Mouse (Mus musculus) heart, embryonic 13.5 days (tissue): ENCODE results near the gene Ptprm. TPM values are rescaled to one million over a fixed set of nuclear protein-coding genes. Genes with fewer than 3 reads are reported as not detected.

Experiments
- ATAC-seq: fragments of 200-750 bp; cut with Nextera tagmentation; 2 replicates; pipeline ENCODE4 v1.8.0; 2017; ENCODE audit warnings: moderate TSS enrichment; ENCODE audit not compliant: insufficient number of reproducible peaks, low FRiP score, low TSS enrichment; ENCODE audit errors: extremely low read depth
- H3K27ac ChIP-seq: fragments of 300-500 bp; sonication (generic); replicated peaks from 2 replicates; pipeline ENCODE4 v1.5.1; 2015; ENCODE audit warnings: moderate library complexity, mild to moderate bottlenecking, inconsistent platforms
- H3K27me3 ChIP-seq: fragments of 300-500 bp; sonication (generic); replicated peaks from 2 replicates; pipeline ENCODE4 v1.6.1; 2015; ENCODE audit warnings: mild to moderate bottlenecking, inconsistent platforms
- H3K36me3 ChIP-seq: fragments of 300-500 bp; sonication (generic); 2 replicates; pipeline ENCODE4 v1.6.1; 2015; ENCODE audit warnings: mild to moderate bottlenecking, inconsistent platforms
- H3K4me1 ChIP-seq: fragments of 300-500 bp; sonication (generic); 2 replicates; pipeline ENCODE4 v1.6.1; 2015; ENCODE audit warnings: inconsistent platforms
- H3K4me2 ChIP-seq: fragments of 300-500 bp; sonication (generic); 2 replicates; pipeline ENCODE4 v1.6.1; 2015; ENCODE audit warnings: inconsistent platforms, mild to moderate bottlenecking, moderate library complexity
- H3K4me3 ChIP-seq: fragments of 300-500 bp; sonication (generic); 2 replicates; pipeline ENCODE4 v1.5.1; 2015; ENCODE audit warnings: moderate library complexity, mild to moderate bottlenecking, inconsistent platforms
- H3K9ac ChIP-seq: fragments of 300-500 bp; sonication (generic); 2 replicates; pipeline ENCODE4 v1.6.1; 2015; ENCODE audit warnings: inconsistent platforms, mild to moderate bottlenecking, moderate library complexity
- H3K9me3 ChIP-seq: fragments of 300-500 bp; sonication (generic); 2 replicates; pipeline ENCODE4 v1.6.1; 2016; ENCODE audit warnings: inconsistent platforms
- WGBS: fragments of 180-500 bp; shearing (Covaris S2); methylation state at CpG from one replicate; pipeline ENCODE4 v1.1.7; 2015; ENCODE audit warnings: mixed read lengths; 5-methylcytosine and 5-hydroxymethylcytosine counted together
- polyA plus RNA-seq: library from polyadenylated mRNA; unstranded; fragments of >200 nt; fragmentation: Nextera tagmentation; extraction: Ambion mirVana; gene quantifications from 2 replicates; pipeline ENCODE4 v1.2.1, GENCODE M21; 2015

Gene Ptprm
- polyA plus RNA-seq, 1 experiment from 2014 or later = 12.7 TPM

- Histone ChIP-seq H3K4me1 (no peaks in the 10 kb centered on the region), H3K9ac (no peak overlapping the region), H3K27ac (no peak overlapping the region), H3K36me3 (peaks cover 18% of the 10 kb centered on the region), H3K27me3 (no peaks in the 10 kb centered on the region), H3K4me3 (no peak overlapping the region), H3K4me2 (no peak overlapping the region), H3K9me3 (no peaks in the 10 kb centered on the region)
- WGBS = 72% methylated on average over 10 of the region's 10 CpGs
- ATAC-seq = no peak
Observed at GRCm38 (mm10) chr17:66762716-66763115, 591.5 kb downstream of the Ptprm start.

GRCm38 (mm10) chr17:66761326-66762296 is 592.6 kb downstream of the Ptprm start:
- Histone ChIP-seq H3K4me1 (0 out of 2 replicates have a peak, but pooled peaks cover 3% of the 10 kb centered on the region), H3K27ac (no peak overlapping the region), H3K4me3 (no peak overlapping the region), H3K9me3 (no peaks in the 10 kb centered on the region), H3K27me3 (no peaks in the 10 kb centered on the region), H3K9ac (no peak overlapping the region), H3K36me3 (peaks cover 18% of the 10 kb centered on the region), H3K4me2 (no peak overlapping the region)
- WGBS = 73% methylated on average over 26 of the region's 26 CpGs
- ATAC-seq = no peak

GRCm38 (mm10) chr17:66757025-66757511 is 597.2 kb downstream of the Ptprm start:
- WGBS = 51% methylated on average over 10 of the region's 10 CpGs
- Histone ChIP-seq H3K9ac (no peak overlapping the region), H3K4me3 (no peak overlapping the region), H3K4me1 (0 out of 2 replicates have a peak, but pooled peaks cover 3% of the 10 kb centered on the region), H3K27ac (no peak overlapping the region), H3K27me3 (no peaks in the 10 kb centered on the region), H3K4me2 (peak overlapping the region; percentile 27), H3K36me3 (peaks cover 18% of the 10 kb centered on the region), H3K9me3 (no peaks in the 10 kb centered on the region)
- ATAC-seq = no peak

- H3K4me3 ChIP-seq = no peak overlapping the region
- no peak overlapping the region for H3K9ac ChIP-seq
- peaks cover 14% of the 10 kb centered on the region for H3K36me3 ChIP-seq
- H3K4me2 ChIP-seq = no peak overlapping the region; the same call in 1 of the 2 replicates
- H3K27ac ChIP-seq = no peak overlapping the region
- H3K4me1 ChIP-seq = 0 out of 2 replicates have a peak, but pooled peaks cover 3% of the 10 kb centered on the region
- ATAC-seq = no peak
- no peaks in the 10 kb centered on the region for H3K9me3 ChIP-seq
- 69% methylated on average over 9 of the region's 9 CpGs for WGBS
- H3K27me3 ChIP-seq = no peaks in the 10 kb centered on the region
Observed at GRCm38 (mm10) chr17:66756500-66756899, 597.8 kb downstream of the Ptprm start.

- ATAC-seq = no peak
- Histone ChIP-seq H3K27me3 (no peaks in the 10 kb centered on the region), H3K27ac (no peak overlapping the region), H3K4me2 (no peak overlapping the region), H3K4me3 (no peak overlapping the region), H3K9me3 (no peaks in the 10 kb centered on the region), H3K4me1 (0 out of 2 replicates have a peak, but pooled peaks cover 3% of the 10 kb centered on the region), H3K9ac (no peak overlapping the region), H3K36me3 (peaks cover under 1% of the 10 kb centered on the region; the same call in 1 of the 2 replicates)
- WGBS = 44% methylated on average over 3 of the region's 3 CpGs
Observed at GRCm38 (mm10) chr17:66755191-66755654, 599.0 kb downstream of the Ptprm start.

GRCm38 (mm10) chr17:66754208-66754865 is 599.9 kb downstream of the Ptprm start:
- H3K27me3 ChIP-seq = no peaks in the 10 kb centered on the region
- H3K27ac ChIP-seq = no peak overlapping the region
- H3K4me2 ChIP-seq = no peak overlapping the region
- H3K9ac ChIP-seq = no peak overlapping the region
- H3K4me3 ChIP-seq = no peak overlapping the region
- no peaks in the 10 kb centered on the region for H3K9me3 ChIP-seq
- WGBS = 78% methylated on average over 9 of the region's 9 CpGs
- ATAC-seq = no peak
- no peaks in the 10 kb centered on the region for H3K36me3 ChIP-seq
- 0 out of 2 replicates have a peak, but pooled peaks cover 3% of the 10 kb centered on the region for H3K4me1 ChIP-seq

GRCm38 (mm10) chr17:66751746-66752145 is 602.5 kb downstream of the Ptprm start:
- no peaks in the 10 kb centered on the region for H3K36me3 ChIP-seq
- no peaks in the 10 kb centered on the region for H3K9me3 ChIP-seq
- 0 out of 2 replicates have a peak, but pooled peaks cover 1% of the 10 kb centered on the region for H3K4me1 ChIP-seq
- 94% methylated on average over 8 of the region's 8 CpGs for WGBS
- no peak overlapping the region for H3K4me3 ChIP-seq
- no peaks in the 10 kb centered on the region for H3K27me3 ChIP-seq
- no peak overlapping the region for H3K27ac ChIP-seq
- H3K9ac ChIP-seq = no peak overlapping the region
- ATAC-seq = no peak
- H3K4me2 ChIP-seq = no peak overlapping the region

GRCm38 (mm10) chr17:66750481-66751206 is 603.6 kb downstream of the Ptprm start:
- no peaks in the 10 kb centered on the region for H3K9me3 ChIP-seq
- H3K4me2 ChIP-seq = no peak overlapping the region
- ATAC-seq = no peak
- no peaks in the 10 kb centered on the region for H3K4me1 ChIP-seq
- H3K36me3 ChIP-seq = no peaks in the 10 kb centered on the region
- no peak overlapping the region for H3K9ac ChIP-seq
- no peak overlapping the region for H3K27ac ChIP-seq
- WGBS = 74% methylated on average over 4 of the region's 4 CpGs
- no peaks in the 10 kb centered on the region for H3K27me3 ChIP-seq
- H3K4me3 ChIP-seq = no peak overlapping the region

- Histone ChIP-seq H3K4me2 (no peak overlapping the region), H3K27me3 (no peaks in the 10 kb centered on the region), H3K9me3 (no peaks in the 10 kb centered on the region), H3K4me3 (no peak overlapping the region), H3K9ac (no peak overlapping the region), H3K4me1 (no peaks in the 10 kb centered on the region), H3K27ac (no peak overlapping the region), H3K36me3 (no peaks in the 10 kb centered on the region)
- no peak for ATAC-seq
- 75% methylated on average over 7 of the region's 7 CpGs for WGBS
Observed at GRCm38 (mm10) chr17:66749976-66750375, 604.3 kb downstream of the Ptprm start.

- no peak overlapping the region for H3K27ac ChIP-seq
- H3K36me3 ChIP-seq = 0 out of 2 replicates have a peak, but pooled peaks cover 3% of the 10 kb centered on the region
- H3K9me3 ChIP-seq = no peaks in the 10 kb centered on the region
- no peaks in the 10 kb centered on the region for H3K4me1 ChIP-seq
- H3K4me3 ChIP-seq = no peak overlapping the region
- no peak for ATAC-seq
- no peak overlapping the region for H3K4me2 ChIP-seq
- no peaks in the 10 kb centered on the region for H3K27me3 ChIP-seq
- no peak overlapping the region for H3K9ac ChIP-seq
- WGBS = 82% methylated on average over 8 of the region's 8 CpGs
Observed at GRCm38 (mm10) chr17:66746506-66746905, 607.8 kb downstream of the Ptprm start.
